Mouse (Mus musculus) MEL (cell line): ENCODE data around the gene Casc3.

ENCODE experiments used
- BHLHE40 ChIP-seq: IDR thresholded peaks from 2 replicates; pipeline ENCODE4 v1.6.1; 2012; ENCODE audit warnings: low read depth, mild to moderate bottlenecking, inconsistent platforms, low read length, improper control_type of control experiment, borderline replicate concordance
- CHD1 ChIP-seq: IDR thresholded peaks from 2 replicates; pipeline ENCODE4 v1.6.1; 2012; ENCODE audit warnings: low read depth, mild to moderate bottlenecking, inconsistent platforms, low read length, improper control_type of control experiment
- CTCF ChIP-seq, 3 experiments: IDR thresholded peaks in 2 of 3; conservative IDR thresholded peaks in 1 of 3; 2 replicates each; pipeline ENCODE4 v1.5.1; 2011 to 2012; ENCODE audit warnings: low read length in 3 of 3, low read depth in 2 of 3, mild to moderate bottlenecking in 2 of 3, improper control_type of control experiment in 1 of 3, inconsistent platforms in 1 of 3, mixed read lengths in 1 of 3, moderate library complexity in 1 of 3; ENCODE audit not compliant: control insufficient read depth in 1 of 3, insufficient read depth in 1 of 3, poor library complexity in 1 of 3, severe bottlenecking in 1 of 3
- EP300 ChIP-seq, 2 experiments: IDR thresholded peaks; 2 replicates each; pipeline ENCODE4 v1.6.1; 2011; ENCODE audit warnings: improper control_type of control experiment in 2 of 2, low read length in 2 of 2, low read depth in 1 of 2, mild to moderate bottlenecking in 1 of 2
- GATA1 ChIP-seq: IDR thresholded peaks from 2 replicates; pipeline ENCODE4 v1.6.1; 2011; ENCODE audit warnings: low read depth, low read length, improper control_type of control experiment
- MAX ChIP-seq: IDR thresholded peaks from 2 replicates; pipeline ENCODE4 v1.6.1; 2011; ENCODE audit warnings: low read length, improper control_type of control experiment
- NELFE ChIP-seq: IDR thresholded peaks from 2 replicates; pipeline ENCODE4 v1.6.1; 2011; ENCODE audit warnings: low read depth, low read length, improper control_type of control experiment
- POLR2AphosphoS2 ChIP-seq: IDR thresholded peaks from 2 replicates; pipeline ENCODE4 v1.6.1; 2011; ENCODE audit warnings: low read length, improper control_type of control experiment
- RCOR1 ChIP-seq: IDR thresholded peaks from 2 replicates; pipeline ENCODE4 v1.6.1; 2012; ENCODE audit warnings: low read depth, mild to moderate bottlenecking, inconsistent platforms, low read length, improper control_type of control experiment
- SMC3 ChIP-seq: IDR thresholded peaks from 2 replicates; pipeline ENCODE4 v1.6.1; 2011; ENCODE audit warnings: low read depth, low read length, improper control_type of control experiment
- TBP ChIP-seq: IDR thresholded peaks from 2 replicates; pipeline ENCODE4 v1.8.0; 2011; ENCODE audit warnings: low read depth, low read length, improper control_type of control experiment
- UBTF ChIP-seq: IDR thresholded peaks from 2 replicates; pipeline ENCODE4 v1.6.1; 2012; ENCODE audit warnings: low read depth, mild to moderate bottlenecking, inconsistent platforms, low read length, improper control_type of control experiment, moderate library complexity, borderline replicate concordance; ENCODE audit not compliant: insufficient read depth
- USF1 ChIP-seq: IDR thresholded peaks from 2 replicates; pipeline ENCODE4 v1.6.1; 2014; ENCODE audit warnings: low read depth, mild to moderate bottlenecking, inconsistent platforms, low read length, improper control_type of control experiment, moderate library complexity
- USF2 ChIP-seq, 2 experiments: IDR thresholded peaks; 2 replicates each; pipeline ENCODE4 v1.6.1; 2011 to 2012; ENCODE audit warnings: improper control_type of control experiment in 2 of 2, low read length in 2 of 2, borderline replicate concordance in 1 of 2, inconsistent platforms in 1 of 2, low read depth in 1 of 2, mild to moderate bottlenecking in 1 of 2; ENCODE audit not compliant: insufficient read depth in 1 of 2

DNA sequence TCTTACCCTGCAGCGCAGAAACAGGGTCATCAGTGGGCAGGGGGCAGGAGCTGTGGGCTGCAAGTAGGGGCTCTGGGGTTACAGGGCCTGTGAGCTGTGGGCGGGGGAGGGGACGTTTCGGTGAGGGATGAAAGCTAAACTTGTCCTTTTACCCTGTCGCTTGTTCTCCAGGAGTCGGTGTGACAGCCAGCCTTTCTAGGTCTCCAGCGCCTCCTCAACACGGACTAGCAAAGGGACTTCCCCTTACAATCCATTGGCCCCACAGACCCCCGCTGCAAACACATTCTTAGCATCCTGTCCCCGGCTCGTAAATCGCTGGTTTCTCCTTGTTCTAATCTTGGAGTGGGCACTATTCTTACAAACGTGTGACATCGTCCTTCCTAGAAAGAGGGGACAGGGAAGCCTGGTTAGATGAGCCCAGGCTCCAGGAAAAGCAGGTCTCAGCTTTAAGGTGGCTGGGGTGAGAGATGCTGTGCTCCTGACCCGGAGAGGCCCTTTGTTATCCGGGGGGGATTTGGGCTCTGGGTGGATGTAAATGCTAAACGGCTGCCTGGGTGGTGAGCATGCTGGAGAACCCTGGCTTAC lies 22.0 kb upstream of the Casc3 start:
- TF ChIP-seq TBP: no peak; the same call in 1 of the 2 replicates
- no peak for TF ChIP-seq NELFE
- TF ChIP-seq RCOR1: no peak
- TF ChIP-seq POLR2AphosphoS2: no peak
- no peak for TF ChIP-seq USF1
- no peak for TF ChIP-seq BHLHE40
- TF ChIP-seq MAX: no peak
- TF ChIP-seq CTCF (IDR thresholded peaks at IDR 0.05 in 2 of 3, conservative IDR thresholded peaks at IDR 0.05 in 1 of 3; ENCODE audit: control insufficient read depth in 1 of 3, insufficient read depth in 1 of 3, low read depth in 2 of 3, low read length in 3 of 3, poor library complexity in 1 of 3, severe bottlenecking in 1 of 3): no peak
- no peak for TF ChIP-seq EP300 (IDR thresholded peaks at IDR 0.05; ENCODE audit: low read depth in 1 of 2, low read length in 2 of 2)
- no peak for TF ChIP-seq USF2 (IDR thresholded peaks at IDR 0.05; ENCODE audit: borderline replicate concordance in 1 of 2, insufficient read depth in 1 of 2, low read depth in 1 of 2, low read length in 2 of 2)
- no peak for TF ChIP-seq CHD1
- TF ChIP-seq SMC3: no peak
- no peak for TF ChIP-seq UBTF
- no peak for TF ChIP-seq GATA1
